Mouse (Mus musculus): Measurements from ENCODE around the gene Slc31a1. TPM values are rescaled to one million over a fixed set of nuclear protein-coding genes. Genes with fewer than 3 reads are reported as not detected.

The Slc31a1 gene
- polyA plus RNA-seq, 1 experiment from 2014 or later, result 54.3 TPM

GRCm38 (mm10) chr4:62418448-62418847 lies 57.9 kb downstream of the Slc31a1 start:
- DNase-seq, result no peak
- H3K36me3 ChIP-seq (replicated peaks; ENCODE audit: insufficient read depth, low read length), result peaks cover 92% of the 10 kb centered on the region
- WGBS (ENCODE audit: insufficient replicate concordance), result 83% methylated on average over 8 of the region's 8 CpGs
- H3K4me2 ChIP-seq (ENCODE audit: low read depth, low read length), result no peak overlapping the region
- no peak overlapping the region for H3K4me3 ChIP-seq (ENCODE audit: low read depth, low read length)
- no peak overlapping the region for H3K9ac ChIP-seq (replicated peaks)
- H3K27ac ChIP-seq (ENCODE audit: low read depth), result no peak overlapping the region
- H3K4me1 ChIP-seq (ENCODE audit: insufficient read depth), result no peaks in the 10 kb centered on the region
- TF ChIP-seq EP300 (IDR thresholded peaks at IDR 0.05; ENCODE audit: low read depth) (no peak), CTCF (IDR thresholded peaks at IDR 0.05; ENCODE audit: low read depth) (no peak)
- no peaks in the 10 kb centered on the region for H3K9me3 ChIP-seq (ENCODE audit: low read length)
- no peak for ATAC-seq
- no peaks in the 10 kb centered on the region for H3K27me3 ChIP-seq (ENCODE audit: insufficient read depth, low read length)

- Histone ChIP-seq H3K36me3 (replicated peaks; ENCODE audit: insufficient read depth, low read length) (peaks cover 92% of the 10 kb centered on the region), H3K4me3 (ENCODE audit: low read depth, low read length) (no peak overlapping the region), H3K9ac (replicated peaks) (no peak overlapping the region), H3K27ac (ENCODE audit: low read depth) (no peak overlapping the region), H3K4me2 (ENCODE audit: low read depth, low read length) (no peak overlapping the region), H3K4me1 (ENCODE audit: insufficient read depth) (no peaks in the 10 kb centered on the region), H3K9me3 (ENCODE audit: low read length) (no peaks in the 10 kb centered on the region), H3K27me3 (ENCODE audit: insufficient read depth, low read length) (no peaks in the 10 kb centered on the region)
- TF ChIP-seq CTCF (IDR thresholded peaks at IDR 0.05; ENCODE audit: low read depth) (no peak), EP300 (IDR thresholded peaks at IDR 0.05; ENCODE audit: low read depth) (no peak)
- DNase-seq, result no peak
- no peak for ATAC-seq
- WGBS (ENCODE audit: insufficient replicate concordance), result 90% methylated on average over 6 of the region's 6 CpGs
Measured at GRCm38 (mm10) chr4:62419091-62419490, 58.6 kb downstream of the Slc31a1 start.

- Histone ChIP-seq H3K27ac (ENCODE audit: low read depth) (no peak overlapping the region), H3K4me2 (ENCODE audit: low read depth, low read length) (no peak overlapping the region), H3K4me3 (ENCODE audit: low read depth, low read length) (no peak overlapping the region), H3K27me3 (ENCODE audit: insufficient read depth, low read length) (no peaks in the 10 kb centered on the region), H3K4me1 (ENCODE audit: insufficient read depth) (no peaks in the 10 kb centered on the region), H3K9ac (replicated peaks) (no peak overlapping the region), H3K9me3 (ENCODE audit: low read length) (no peaks in the 10 kb centered on the region), H3K36me3 (replicated peaks; ENCODE audit: insufficient read depth, low read length) (peaks cover 36% of the 10 kb centered on the region)
- DNase-seq (no peak), ATAC-seq (no peak)
- no peak for TF ChIP-seq CTCF (IDR thresholded peaks at IDR 0.05; ENCODE audit: low read depth)
- no peak for TF ChIP-seq EP300 (IDR thresholded peaks at IDR 0.05; ENCODE audit: low read depth)
- WGBS (ENCODE audit: insufficient replicate concordance), result 86% methylated on average over 4 of the region's 4 CpGs
Measured at GRCm38 (mm10) chr4:62425891-62426290, 65.4 kb downstream of the Slc31a1 start.

- no peak overlapping the region for H3K4me3 ChIP-seq (ENCODE audit: low read depth, low read length)
- peaks cover 6% of the 10 kb centered on the region; the same call in 1 of the 2 replicates for H3K4me1 ChIP-seq (ENCODE audit: insufficient read depth)
- H3K9me3 ChIP-seq (ENCODE audit: low read length), result no peaks in the 10 kb centered on the region
- no peak overlapping the region for H3K9ac ChIP-seq (replicated peaks)
- WGBS (ENCODE audit: insufficient replicate concordance), result 66% methylated on average over 17 of the region's 17 CpGs
- no peak for ATAC-seq
- TF ChIP-seq EP300 (IDR thresholded peaks at IDR 0.05; ENCODE audit: low read depth), result no peak
- no peak for TF ChIP-seq CTCF (IDR thresholded peaks at IDR 0.05; ENCODE audit: low read depth)
- H3K27ac ChIP-seq (ENCODE audit: low read depth), result no peak overlapping the region
- DNase-seq, result no peak
- H3K4me2 ChIP-seq (ENCODE audit: low read depth, low read length), result no peak overlapping the region
- peaks cover 16% of the 10 kb centered on the region for H3K36me3 ChIP-seq (replicated peaks; ENCODE audit: insufficient read depth, low read length)
- no peaks in the 10 kb centered on the region for H3K27me3 ChIP-seq (ENCODE audit: insufficient read depth, low read length)
Measured at GRCm38 (mm10) chr4:62427978-62428758, 67.6 kb downstream of the Slc31a1 start.

- Histone ChIP-seq H3K4me1 (ENCODE audit: insufficient read depth) (peaks cover 6% of the 10 kb centered on the region; the same call in 1 of the 2 replicates), H3K27ac (ENCODE audit: low read depth) (no peak overlapping the region), H3K27me3 (ENCODE audit: insufficient read depth, low read length) (no peaks in the 10 kb centered on the region), H3K36me3 (replicated peaks; ENCODE audit: insufficient read depth, low read length) (peaks cover 5% of the 10 kb centered on the region), H3K4me3 (ENCODE audit: low read depth, low read length) (no peak overlapping the region), H3K9me3 (ENCODE audit: low read length) (no peaks in the 10 kb centered on the region), H3K4me2 (ENCODE audit: low read depth, low read length) (no peak overlapping the region), H3K9ac (replicated peaks) (no peak overlapping the region)
- WGBS (ENCODE audit: insufficient replicate concordance), result 78% methylated on average over 9 of the region's 9 CpGs
- no peak for DNase-seq
- TF ChIP-seq EP300 (IDR thresholded peaks at IDR 0.05; ENCODE audit: low read depth) (no peak), CTCF (IDR thresholded peaks at IDR 0.05; ENCODE audit: low read depth) (no peak)
- ATAC-seq, result no peak
Measured at GRCm38 (mm10) chr4:62429616-62430015, 69.1 kb downstream of the Slc31a1 start.

GRCm38 (mm10) chr4:62430678-62431077 lies 70.2 kb downstream of the Slc31a1 start:
- no peaks in the 10 kb centered on the region for H3K9me3 ChIP-seq (ENCODE audit: low read length)
- ATAC-seq (no peak), DNase-seq (no peak)
- peaks cover 6% of the 10 kb centered on the region; the same call in 1 of the 2 replicates for H3K4me1 ChIP-seq (ENCODE audit: insufficient read depth)
- no peak overlapping the region for H3K4me2 ChIP-seq (ENCODE audit: low read depth, low read length)
- no peak overlapping the region for H3K27ac ChIP-seq (ENCODE audit: low read depth)
- TF ChIP-seq CTCF (IDR thresholded peaks at IDR 0.05; ENCODE audit: low read depth) (no peak), EP300 (IDR thresholded peaks at IDR 0.05; ENCODE audit: low read depth) (no peak)
- H3K27me3 ChIP-seq (ENCODE audit: insufficient read depth, low read length), result no peaks in the 10 kb centered on the region
- H3K9ac ChIP-seq (replicated peaks), result no peak overlapping the region
- no peaks in the 10 kb centered on the region for H3K36me3 ChIP-seq (replicated peaks; ENCODE audit: insufficient read depth, low read length)
- H3K4me3 ChIP-seq (ENCODE audit: low read depth, low read length), result no peak overlapping the region
